Mouse (Mus musculus) spleen, postnatal 10 days (tissue): ENCODE measurements around the gene Pbx3.

Experiments used
- DNase-seq, 2 experiments: peaks; one replicate each; pipeline ENCODE4 v3.0.0; 2021 to 2022; ENCODE audit warnings: low spot score in 2 of 2

Pbx3 gene

DNA sequence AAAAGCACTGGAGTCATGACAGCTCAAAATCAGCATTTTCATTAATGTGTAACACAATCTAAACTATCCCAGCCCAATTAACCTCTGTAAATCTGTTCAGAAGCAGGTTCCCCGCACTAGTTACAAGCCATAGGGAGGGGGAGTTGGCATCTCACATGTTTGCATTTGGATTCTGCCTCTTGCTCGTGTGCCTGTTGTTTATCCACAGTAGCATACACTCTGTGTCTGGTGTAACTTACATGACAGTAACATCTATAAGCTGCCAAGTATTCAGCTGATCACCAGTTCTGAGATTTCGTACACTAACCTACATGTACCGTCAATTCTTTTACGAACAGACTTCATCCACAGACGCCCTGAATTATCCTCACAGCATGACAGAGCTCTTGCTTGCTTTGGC lies 147.5 kb downstream of the Pbx3 start:
- DNase-seq, result no peak

GRCm38 (mm10) chr2:34221477-34221876 lies 151.5 kb downstream of the Pbx3 start:
- DNase-seq, result no peak

- DNase-seq, result no peak
Measured at GRCm38 (mm10) chr2:34219150-34219549, 153.8 kb downstream of the Pbx3 start.

DNA sequence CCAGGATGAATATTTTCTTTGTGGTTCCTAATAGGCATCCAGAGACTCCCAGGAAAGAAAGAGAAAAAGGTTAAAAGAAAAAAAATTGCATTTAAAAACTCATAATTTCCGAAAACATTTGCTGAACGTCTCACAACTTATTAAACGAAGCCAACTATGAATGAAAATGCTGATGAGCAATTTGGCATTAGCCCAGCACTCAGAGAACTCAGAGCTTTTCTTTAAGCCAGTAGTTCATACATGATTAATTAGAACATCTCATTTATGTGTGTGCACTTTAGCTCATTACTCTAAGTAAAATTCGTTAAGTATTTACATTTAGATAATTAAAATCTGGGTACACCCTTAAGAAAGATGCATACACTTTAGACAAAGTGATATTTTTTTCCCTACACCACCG lies 155.3 kb downstream of the Pbx3 start:
- no peak for DNase-seq

GRCm38 (mm10) chr2:34215496-34215895 lies 157.4 kb downstream of the Pbx3 start:
- DNase-seq, result no peak

DNA sequence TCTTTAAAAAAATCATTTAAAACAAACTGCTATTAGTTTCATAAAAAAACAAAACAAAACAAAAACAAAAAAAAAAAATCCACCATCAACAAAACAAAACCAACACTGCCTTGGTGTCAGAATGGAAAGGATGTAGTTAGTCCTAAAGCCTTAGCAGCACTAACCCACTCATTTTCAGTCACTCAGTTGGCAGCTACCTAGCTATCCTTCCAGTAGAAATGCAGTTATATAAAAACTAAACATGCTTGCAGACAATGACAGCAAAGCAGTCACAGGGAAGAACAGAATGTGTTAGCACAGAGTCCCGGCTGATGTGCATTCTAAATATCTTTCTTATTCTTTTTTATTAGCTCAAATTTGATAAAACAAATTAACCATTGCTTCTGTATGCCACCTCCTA lies 160.5 kb downstream of the Pbx3 start:
- DNase-seq, result no peak

GRCm38 (mm10) chr2:34204797-34205196 lies 168.1 kb downstream of the Pbx3 start:
- DNase-seq, result no peak

- DNase-seq, result no peak
Measured at GRCm38 (mm10) chr2:34204325-34204724, 168.6 kb downstream of the Pbx3 start.

DNA sequence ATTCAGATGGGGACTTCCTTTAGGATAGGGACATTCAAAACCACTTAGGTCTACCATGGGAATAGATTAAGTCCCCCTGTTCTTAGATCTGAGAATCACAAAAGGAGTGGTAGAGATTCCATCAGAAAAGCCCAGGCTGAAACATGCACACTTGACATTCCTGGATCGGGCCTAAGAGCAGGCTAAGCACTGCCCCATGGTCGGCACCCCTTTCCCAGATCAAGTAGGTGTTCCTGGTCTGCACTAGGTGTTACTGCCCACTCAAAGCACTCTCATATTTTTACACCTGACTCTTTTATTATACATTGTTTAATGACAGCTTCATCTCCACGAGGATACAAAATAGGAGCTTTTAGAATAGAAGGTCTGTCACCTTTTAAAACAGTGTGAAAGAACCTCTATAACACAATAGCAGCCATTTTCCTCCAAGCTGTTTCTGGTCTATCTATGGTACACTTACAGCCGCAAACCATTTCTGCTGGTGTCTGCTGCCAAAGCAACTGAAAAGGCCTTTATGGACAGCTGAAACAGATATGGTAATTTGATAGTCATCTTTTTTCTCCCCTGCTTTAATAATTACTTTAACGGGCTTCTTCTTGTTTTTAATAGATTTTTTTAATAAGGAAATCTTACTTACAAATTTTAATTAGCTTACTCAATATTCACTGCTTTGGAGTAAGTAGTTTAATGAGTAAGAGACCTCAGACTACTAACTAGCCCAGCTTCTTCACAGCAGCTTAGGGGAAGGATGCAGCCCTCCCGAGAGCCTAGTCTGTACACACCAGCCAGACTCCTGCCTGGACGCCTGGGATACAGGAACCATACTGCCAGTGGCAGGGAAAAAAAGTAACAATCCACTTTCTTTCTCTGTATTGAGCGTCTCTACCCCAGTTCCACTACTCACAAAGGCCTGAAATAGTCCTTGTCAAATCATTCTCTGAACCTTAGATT lies 178.8 kb downstream of the Pbx3 start:
- no peak for DNase-seq

DNA sequence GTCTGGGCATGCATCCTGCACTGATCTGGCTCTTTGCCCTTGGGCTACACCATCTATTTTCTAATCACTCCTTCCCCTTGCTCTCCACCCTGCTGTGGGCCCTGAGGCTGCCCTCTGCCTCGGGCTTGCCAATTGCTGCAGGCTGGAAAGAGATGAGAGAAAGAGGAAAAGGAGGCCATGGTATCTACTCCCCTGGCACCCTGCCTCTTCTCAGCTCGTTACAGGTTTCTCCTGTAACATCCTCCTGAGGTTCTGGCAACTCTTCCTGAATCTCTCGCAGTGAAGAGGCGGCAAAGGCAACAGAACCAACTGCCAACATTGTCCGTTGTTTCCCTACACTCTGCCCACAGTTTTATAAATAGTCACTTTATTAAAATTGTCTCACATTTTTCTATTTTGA lies 179.7 kb downstream of the Pbx3 start:
- DNase-seq, result no peak

DNA sequence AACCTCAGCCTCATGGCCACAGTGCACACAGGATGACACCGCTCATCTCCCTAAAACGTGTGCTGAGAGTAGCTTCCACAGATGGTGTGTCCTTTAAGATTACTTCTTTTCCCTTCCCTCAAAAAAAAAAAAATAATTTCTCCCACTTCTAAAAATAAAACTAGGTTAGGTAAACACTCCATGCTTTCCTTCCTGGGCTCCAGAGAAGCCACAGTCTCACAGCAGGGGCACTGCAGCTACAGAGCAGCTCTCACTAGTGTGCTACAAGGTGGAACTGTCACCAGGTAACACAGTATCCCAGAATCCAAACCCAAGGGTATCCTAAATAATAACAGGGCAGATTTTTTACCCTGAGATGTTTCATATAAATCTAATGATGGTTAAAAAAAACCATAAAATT lies 185.6 kb downstream of the Pbx3 start:
- no peak for DNase-seq

DNA sequence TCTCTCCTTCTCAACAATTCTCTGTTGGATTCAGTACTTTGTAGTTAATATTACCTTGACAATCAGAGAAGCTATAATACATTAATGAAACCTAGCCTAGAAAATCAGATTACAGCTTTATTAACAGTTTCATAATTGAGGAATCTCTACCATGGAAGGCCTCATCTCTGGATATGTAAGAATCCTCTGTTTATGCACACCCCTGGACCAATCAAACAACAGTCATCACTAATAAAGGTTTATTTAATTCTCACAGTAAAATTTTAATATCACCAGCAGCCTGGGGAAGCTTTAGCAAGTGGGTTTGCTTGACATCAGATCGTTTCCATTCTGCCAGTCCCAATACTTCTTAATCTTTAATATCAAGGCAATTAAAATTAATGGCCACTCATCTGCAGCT lies 191.3 kb downstream of the Pbx3 start:
- DNase-seq, result no peak

DNA sequence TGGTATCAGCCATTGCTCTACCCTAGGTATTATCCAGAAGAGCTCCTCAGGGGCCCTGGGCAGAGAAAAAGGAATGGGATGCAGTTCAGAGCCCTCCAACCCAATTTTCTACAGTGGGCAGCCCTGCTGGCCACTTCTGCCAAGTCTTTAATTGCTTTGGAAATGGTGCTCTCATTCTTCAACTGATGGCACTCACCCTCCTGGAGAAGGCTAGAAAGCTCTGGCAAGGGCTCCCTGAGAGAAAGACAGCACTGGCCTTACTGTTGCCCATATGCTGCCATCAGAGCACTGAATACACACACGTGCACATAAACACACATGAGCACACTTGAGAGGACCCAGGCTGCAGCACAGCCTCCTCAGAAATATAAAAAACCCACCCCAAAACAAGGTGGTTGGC lies 193.6 kb downstream of the Pbx3 start:
- no peak for DNase-seq

DNA sequence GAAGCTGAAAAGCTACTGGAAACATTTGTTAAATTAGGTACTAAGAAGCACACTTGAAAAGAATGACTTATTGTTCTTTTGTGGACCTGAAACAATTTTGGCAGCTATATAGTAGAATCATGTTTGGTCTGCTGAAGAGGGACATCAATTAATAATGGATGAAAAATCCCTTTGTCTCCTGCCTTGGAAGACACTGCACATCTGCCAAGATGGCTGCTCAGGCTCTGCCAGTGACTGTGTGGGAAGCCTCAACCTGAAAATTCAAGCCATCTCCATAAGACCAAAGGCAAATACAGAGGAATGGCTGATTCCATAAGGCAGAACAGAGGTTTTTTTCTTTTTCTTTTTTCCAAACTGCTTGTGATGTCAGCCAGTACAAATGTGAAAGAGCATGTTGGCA lies 194.3 kb downstream of the Pbx3 start:
- no peak for DNase-seq

DNA sequence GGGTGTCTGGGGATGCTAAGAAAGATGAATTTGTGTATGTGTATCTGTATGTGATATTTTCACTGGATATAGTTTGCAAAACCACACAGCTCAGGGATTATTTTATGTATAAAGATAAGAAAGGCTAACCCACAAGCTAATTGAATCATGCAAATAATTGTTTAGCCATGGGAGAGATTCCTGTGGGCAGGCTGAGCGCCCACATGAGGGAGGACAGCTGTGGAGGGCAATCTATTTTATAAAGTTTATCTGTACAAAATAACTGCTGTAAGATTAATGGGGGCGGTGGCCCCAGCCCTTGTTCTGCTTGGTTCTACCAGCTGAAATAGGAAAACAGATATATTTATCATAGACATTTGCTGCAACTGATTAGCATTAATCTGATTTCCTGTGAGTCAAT lies 202.5 kb downstream of the Pbx3 start:
- no peak for DNase-seq

- DNase-seq, result no peak
Measured at GRCm38 (mm10) chr2:34169626-34170025, 203.3 kb downstream of the Pbx3 start.

- no peak for DNase-seq
Measured at GRCm38 (mm10) chr2:34168191-34168590, 204.8 kb downstream of the Pbx3 start.

DNA sequence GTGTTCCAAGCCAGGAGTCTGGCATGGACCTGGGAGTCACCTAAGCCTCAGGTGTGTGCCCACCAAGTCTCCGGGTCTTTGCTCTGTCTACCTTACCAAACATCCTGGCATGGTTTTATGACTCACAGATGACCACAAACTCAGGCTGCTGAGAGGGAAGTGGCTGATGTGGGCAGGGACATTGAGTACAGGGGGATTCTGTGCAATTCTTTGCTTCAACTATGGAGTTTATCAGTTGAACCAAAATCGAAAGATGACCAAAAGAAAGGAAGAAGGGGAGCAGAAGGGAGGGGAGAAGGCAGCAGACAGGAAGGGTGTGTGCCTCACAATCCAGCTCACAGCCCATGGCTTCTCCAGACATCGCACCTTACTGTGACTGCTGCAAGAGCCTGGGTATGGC lies 210.5 kb downstream of the Pbx3 start:
- DNase-seq, result no peak

DNA sequence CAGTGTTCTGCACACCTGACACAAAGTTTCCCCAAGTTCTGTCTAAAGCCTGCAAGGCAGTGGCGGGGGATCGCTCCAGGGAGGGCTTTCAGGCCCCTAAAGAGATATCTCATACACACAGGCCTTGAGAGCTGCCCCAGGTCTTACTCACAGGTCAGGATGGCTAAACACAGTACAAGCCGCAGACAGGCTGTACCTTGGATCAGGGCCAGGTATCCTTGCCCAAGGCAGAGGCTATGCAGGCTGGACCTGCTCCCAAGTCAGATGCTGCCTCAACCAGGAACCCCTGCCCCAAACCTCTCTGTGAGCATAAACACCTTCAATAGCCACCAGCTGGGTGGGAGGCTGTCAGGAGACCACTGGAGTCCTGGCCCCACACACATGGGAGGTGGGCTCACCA lies 215.2 kb downstream of the Pbx3 start:
- no peak for DNase-seq

DNA sequence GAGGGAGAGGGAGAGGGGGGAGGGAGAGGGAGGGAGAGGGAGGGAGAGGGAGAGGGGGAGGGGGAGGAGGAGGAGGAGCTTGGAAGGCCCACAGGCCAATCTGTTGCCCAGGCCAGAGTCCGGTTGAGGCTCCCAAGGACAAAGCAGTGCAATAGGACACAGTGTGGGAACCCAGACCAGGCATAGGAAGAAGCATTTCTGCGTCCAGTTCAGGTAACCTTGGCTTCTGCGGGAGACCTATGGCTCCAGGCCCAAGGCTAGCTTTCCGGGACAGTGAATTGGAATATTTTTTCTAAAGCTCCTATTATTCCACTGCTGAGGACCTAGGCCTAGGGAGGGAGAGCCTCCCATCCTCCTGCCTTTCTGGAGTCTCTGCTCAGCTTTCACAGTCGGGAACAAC lies 218.1 kb downstream of the Pbx3 start:
- no peak for DNase-seq

DNA sequence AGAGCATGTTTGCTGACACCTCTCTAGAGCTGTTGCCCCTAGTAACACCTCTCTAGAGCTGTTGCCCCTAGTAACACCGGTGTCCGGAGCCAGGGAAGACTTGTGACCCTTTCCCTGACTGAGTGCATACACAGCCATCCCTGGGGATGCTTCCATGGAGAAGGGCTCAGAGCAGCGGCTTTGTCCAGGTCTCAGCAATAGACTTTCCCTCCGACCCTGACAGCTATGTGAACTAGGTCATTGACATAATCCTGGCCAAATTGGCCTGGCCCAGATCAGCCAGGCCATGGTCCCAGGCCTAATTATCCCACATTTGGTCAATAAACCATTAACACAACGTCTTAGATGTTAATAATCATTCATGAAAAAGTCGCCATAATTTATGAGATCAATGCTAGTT lies 219.6 kb downstream of the Pbx3 start:
- no peak for DNase-seq

DNA sequence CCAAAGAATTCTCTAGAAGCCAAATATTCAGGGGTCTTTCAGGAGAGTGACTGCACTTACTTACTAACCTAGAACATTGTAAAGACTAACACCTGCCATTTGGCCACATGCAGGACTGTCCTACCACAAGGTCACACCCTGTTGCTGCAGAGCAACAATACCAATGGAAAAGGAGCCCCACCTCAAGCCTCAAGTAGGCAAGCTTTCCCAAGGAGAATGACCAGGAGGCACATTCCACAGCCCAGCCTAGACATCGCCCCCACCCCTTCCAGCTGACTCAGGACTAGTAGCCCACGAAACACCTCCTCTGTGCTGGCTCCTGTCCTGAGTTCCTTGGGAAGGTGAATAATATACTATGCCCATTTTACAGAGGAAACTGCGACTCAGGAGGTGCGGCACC lies 222.4 kb downstream of the Pbx3 start:
- DNase-seq, result no peak

DNA sequence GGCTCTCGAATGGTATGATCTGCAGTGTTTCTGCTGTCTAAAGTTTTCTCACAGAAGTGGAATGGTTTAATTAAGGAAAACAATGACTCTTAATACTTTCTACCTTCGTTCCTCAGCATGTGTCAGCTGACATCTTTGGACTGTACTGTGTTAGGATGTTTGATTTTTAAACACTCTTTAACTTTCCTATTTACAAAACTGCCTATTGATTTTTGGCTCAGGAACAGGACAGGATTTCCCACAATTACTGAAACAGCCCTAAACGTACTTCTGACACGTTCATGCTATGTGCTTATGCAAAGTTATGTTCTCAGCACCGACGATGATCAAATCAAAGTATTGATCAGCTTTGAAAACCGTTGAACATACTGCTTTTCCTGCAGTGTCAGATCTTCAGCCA lies 224.7 kb downstream of the Pbx3 start:
- no peak for DNase-seq

DNA sequence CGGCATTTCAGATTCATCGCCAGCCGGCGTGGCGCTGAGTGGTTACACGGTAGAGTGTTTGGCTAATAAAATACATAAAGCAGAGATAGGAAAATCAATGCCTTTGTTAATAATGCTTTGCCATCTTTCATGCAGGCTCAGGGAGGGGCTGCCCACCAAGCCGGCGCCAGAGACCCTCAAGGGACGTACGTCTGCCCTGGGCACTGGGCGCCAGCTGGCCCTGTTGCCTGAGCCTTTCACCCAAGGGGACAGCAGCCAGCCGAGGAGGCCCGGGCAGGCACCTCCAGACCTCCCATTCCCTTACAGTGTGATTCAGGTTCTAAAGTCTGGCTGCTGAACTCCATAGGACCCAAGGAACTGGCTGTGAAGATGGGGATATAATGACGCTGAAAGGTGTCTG lies 225.5 kb downstream of the Pbx3 start:
- no peak for DNase-seq
